Comparison of ENCODE assay signal across 8 mouse cellular contexts in the genomic region with DNA sequence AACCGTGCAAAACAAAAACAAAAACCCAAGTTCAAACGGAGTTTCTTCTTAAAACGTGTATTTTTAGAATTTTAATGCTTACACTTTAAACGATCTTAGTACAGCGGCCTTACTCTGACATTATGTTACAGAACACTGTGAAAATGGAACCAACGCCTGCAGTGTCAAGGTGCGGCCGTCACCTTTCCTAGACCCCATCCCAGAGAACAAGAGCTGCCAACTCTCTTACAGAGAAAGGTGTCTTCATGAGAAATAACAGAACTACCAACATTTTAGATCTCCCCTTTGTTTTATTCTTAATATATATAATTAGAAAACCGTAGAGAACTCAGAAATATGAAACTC. TPM values are rescaled to one million over a fixed set of nuclear protein-coding genes. Genes with fewer than 3 reads are reported as not detected.
DNase-seq lines count a peak whose midpoint lies in the region; ATAC-seq and TF ChIP-seq lines count a peak whose summit lies in the region.

No protein-coding gene starts in this region.

- H3K27ac ChIP-seq in heart, embryonic 13.5 days (replicated peaks), result peak overlapping the region; percentile 76
- peak overlapping the region; percentile 79 for H3K27ac ChIP-seq in hindbrain, embryonic 10.5 days

- no peak for ATAC-seq in heart, embryonic 13.5 days (ENCODE audit: extremely low read depth, insufficient number of reproducible peaks, low FRiP score, low TSS enrichment)
- ATAC-seq in G1E (ENCODE audit: extremely low read depth, insufficient number of reproducible peaks, low FRiP score, poor library complexity, severe bottlenecking), result peak; percentile 29

- peaks cover 65% of the 10 kb centered on the region for H3K36me3 ChIP-seq in heart, embryonic 13.5 days
- H3K36me3 ChIP-seq in G1E (replicated peaks), result peaks cover 77% of the 10 kb centered on the region
- H3K36me3 ChIP-seq in hindbrain, embryonic 10.5 days, result peaks cover 65% of the 10 kb centered on the region
- H3K36me3 ChIP-seq in megakaryocyte, embryonic 14.5 days (replicated peaks; ENCODE audit: low read length), result peaks cover 73% of the 10 kb centered on the region

- no peak for TF ChIP-seq CTCF in G1E (IDR thresholded peaks at IDR 0.05; ENCODE audit: low read depth, low read length)

- WGBS in heart, embryonic 13.5 days, result 18% methylated on average over 9 of the region's 9 CpGs
- 29% methylated on average over 9 of the region's 9 CpGs for WGBS in hindbrain, embryonic 10.5 days

- peak overlapping the region; percentile 86 for H3K4me3 ChIP-seq in heart, embryonic 13.5 days
- peak overlapping the region; percentile 87 for H3K4me3 ChIP-seq in G1E (ENCODE audit: low read depth, low read length)
- H3K4me3 ChIP-seq in hindbrain, embryonic 10.5 days, result peak overlapping the region; percentile 88
- H3K4me3 ChIP-seq in megakaryocyte, embryonic 14.5 days (replicated peaks), result peak overlapping the region; percentile 95

- peak overlapping the region; percentile 98 for H3K4me2 ChIP-seq in heart, embryonic 13.5 days

- H3K9ac ChIP-seq in heart, embryonic 13.5 days, result peak overlapping the region; percentile 85

- H3K9me3 ChIP-seq in heart, embryonic 13.5 days, result no peaks in the 10 kb centered on the region
- H3K9me3 ChIP-seq in G1E (replicated peaks), result no peaks in the 10 kb centered on the region
- H3K9me3 ChIP-seq in hindbrain, embryonic 10.5 days, result no peaks in the 10 kb centered on the region
- no peaks in the 10 kb centered on the region for H3K9me3 ChIP-seq in megakaryocyte, embryonic 14.5 days

- H3K4me1 ChIP-seq in heart, embryonic 13.5 days, result peaks cover 13% of the 10 kb centered on the region
- peaks cover 34% of the 10 kb centered on the region for H3K4me1 ChIP-seq in G1E (ENCODE audit: insufficient read depth, low read depth, low read length)
- H3K4me1 ChIP-seq in hindbrain, embryonic 10.5 days (replicated peaks), result peaks cover 19% of the 10 kb centered on the region
- peaks cover 38% of the 10 kb centered on the region for H3K4me1 ChIP-seq in megakaryocyte, embryonic 14.5 days

- DNase-seq in heart, adult 18-20 months, result no peak
- no peak for DNase-seq in G1E (ENCODE audit: low spot score)
- no peak for DNase-seq in hindbrain, embryonic 10.5 days (ENCODE audit: low spot score)
- DNase-seq in c-Kit-positive CD71-positive TER-119-positive erythroid progenitor cells, embryonic 14.5 days (ENCODE audit: low spot score), result no peak
- no peak for DNase-seq in adrenal gland, postnatal 36 days
- no peak for DNase-seq in embryo, embryonic 10 days (ENCODE audit: low spot score)

- no peaks in the 10 kb centered on the region for H3K27me3 ChIP-seq in heart, embryonic 13.5 days (replicated peaks)
- no peaks in the 10 kb centered on the region for H3K27me3 ChIP-seq in G1E (ENCODE audit: insufficient read depth, low read length)
- no peaks in the 10 kb centered on the region for H3K27me3 ChIP-seq in hindbrain, embryonic 10.5 days (ENCODE audit: insufficient read depth, poor library complexity, severe bottlenecking)
- H3K27me3 ChIP-seq in megakaryocyte, embryonic 14.5 days (replicated peaks), result no peaks in the 10 kb centered on the region

RNA-seq across cellular contexts. Expression of a gene that starts 0.4 kb away (rescaled TPM):
- 10.8 and 11.1 TPM in 2 replicates for polyA plus RNA-seq in heart, embryonic 13.5 days (2015; fragmentation: Nextera tagmentation; extraction: Ambion mirVana)
- total RNA-seq in heart, adult 18-20 months (2021), result 10 to 100 TPM; 11.2 to 11.6 TPM
- total RNA-seq in G1E (2014; fragmentation: Nextera tagmentation) (8.7 and 11.0 TPM in 2 replicates), G1E (2017) (23.4 and 26.3 TPM in 2 replicates)
- polyA plus RNA-seq in G1E (2012), result 15.8 and 18.8 TPM in 2 replicates
- polyA plus RNA-seq in hindbrain, embryonic 10.5 days (2016; fragmentation: Nextera tagmentation; extraction: Ambion mirVana), result 23.3 and 27.0 TPM in 2 replicates
- 1.3 and 2.9 TPM in 2 replicates for polyA plus RNA-seq in megakaryocyte, embryonic 14.5 days (2012; ENCODE audit: insufficient read depth, low replicate concordance)
- 10 to 100 TPM; 17.9 to 22.8 TPM for total RNA-seq in adrenal gland, postnatal 36 days (2021)

RNA-seq across cellular contexts. Expression of a gene that starts 15.8 kb away (rescaled TPM):
- polyA plus RNA-seq in heart, embryonic 13.5 days (2015; fragmentation: Nextera tagmentation; extraction: Ambion mirVana), result 46.2 and 48.3 TPM in 2 replicates
- total RNA-seq in heart, adult 18-20 months (2021), result 100 to 1,000 TPM; 684 to 739 TPM
- 26.9 and 36.3 TPM in 2 replicates for total RNA-seq in G1E (2014; fragmentation: Nextera tagmentation)
- 106 and 128 TPM in 2 replicates for total RNA-seq in G1E (2017)
- 88.4 and 100 TPM in 2 replicates for polyA plus RNA-seq in G1E (2012)
- polyA plus RNA-seq in hindbrain, embryonic 10.5 days (2016; fragmentation: Nextera tagmentation; extraction: Ambion mirVana), result 17.1 and 28.7 TPM in 2 replicates
- polyA plus RNA-seq in megakaryocyte, embryonic 14.5 days (2012; ENCODE audit: insufficient read depth, low replicate concordance), result 44.9 and 59.7 TPM in 2 replicates
- total RNA-seq in adrenal gland, postnatal 36 days (2021), result 100 to 1,000 TPM; 221 to 288 TPM

RNA-seq across cellular contexts. Expression of a gene that starts 59.1 kb away (rescaled TPM):
- 10.5 and 11.1 TPM in 2 replicates for polyA plus RNA-seq in heart, embryonic 13.5 days (2015; fragmentation: Nextera tagmentation; extraction: Ambion mirVana)
- 10 to 100 TPM; 51.1 to 54.8 TPM for total RNA-seq in heart, adult 18-20 months (2021)
- total RNA-seq in G1E (2014; fragmentation: Nextera tagmentation) (43.5 and 93.6 TPM in 2 replicates), G1E (2017) (30.2 and 33.3 TPM in 2 replicates)
- 54.7 and 75.1 TPM in 2 replicates for polyA plus RNA-seq in G1E (2012)
- 10.4 and 11.5 TPM in 2 replicates for polyA plus RNA-seq in hindbrain, embryonic 10.5 days (2016; fragmentation: Nextera tagmentation; extraction: Ambion mirVana)
- polyA plus RNA-seq in megakaryocyte, embryonic 14.5 days (2012; ENCODE audit: insufficient read depth, low replicate concordance), result 11.0 and 13.6 TPM in 2 replicates
- total RNA-seq in adrenal gland, postnatal 36 days (2021), result 10 to 100 TPM; 50.7 to 53.6 TPM
